Mouse (Mus musculus): ENCODE results near the gene Mturn. TPM values are rescaled to one million over a fixed set of nuclear protein-coding genes. Genes with fewer than 3 reads are reported as not detected.

Gene Mturn
- total RNA-seq (2023): 27.6 TPM

DNA sequence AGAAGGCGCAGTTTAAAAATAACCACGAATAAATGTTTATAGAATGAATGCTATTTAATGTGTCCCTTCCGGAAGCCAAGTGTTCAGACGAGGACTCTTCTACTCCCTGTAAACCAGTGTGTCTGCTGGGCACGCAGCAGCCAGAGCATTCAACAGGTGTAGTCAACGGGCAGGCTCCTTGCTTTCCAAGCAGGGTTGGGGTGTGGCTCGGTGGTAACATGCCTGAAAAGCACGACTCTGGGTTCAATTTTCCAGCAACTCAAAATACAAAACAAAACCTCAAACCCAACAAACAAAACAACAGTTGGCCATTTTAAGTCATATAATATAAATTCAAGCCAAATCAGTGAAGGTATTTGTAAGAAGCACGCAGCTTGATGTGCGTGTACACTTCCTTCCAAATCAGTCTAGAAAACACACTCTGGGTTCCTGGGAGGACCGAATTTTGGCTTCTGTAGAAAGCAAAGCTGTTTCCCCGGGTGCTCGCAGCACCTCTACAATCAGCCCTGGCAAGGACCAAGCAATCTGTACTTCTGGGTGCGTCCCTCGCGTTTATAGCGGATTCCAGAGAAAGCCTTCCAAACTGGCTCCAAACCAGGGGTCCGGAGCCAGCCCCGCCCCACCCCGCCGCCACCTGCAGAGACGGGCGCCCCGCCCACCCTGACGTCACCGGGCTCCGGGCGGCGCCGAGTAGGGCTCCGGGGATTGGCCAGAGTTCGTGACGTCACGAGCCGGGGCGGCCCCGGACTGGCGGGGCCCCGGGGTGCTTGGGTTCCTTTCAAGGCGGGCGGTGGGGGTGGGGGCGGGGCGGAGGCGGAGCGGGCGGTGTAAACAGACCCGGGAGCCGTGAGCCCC, at the start of gene Mturn:
Gene Mturn (plus strand): TSS at position 734 of the 855 bp plus-strand sequence.

Other genes with a start within 250 kb of the Mturn start
- gene Scrn1, start 115.1 kb upstream of the Mturn start, total RNA-seq (2023): not detected
- gene Plekha8, start 86.5 kb upstream of the Mturn start, total RNA-seq (2023): 10.5 TPM
- 0.71 TPM for gene Fkbp14, start 84.3 kb upstream of the Mturn start, total RNA-seq (2023)
- 85.4 TPM for gene Znrf2, start 135.3 kb downstream of the Mturn start, total RNA-seq (2023)

All from CD4-positive naive resting alpha-beta T cell, adult 57 days (primary cell).